Mouse (Mus musculus) lung, embryonic 14.5 days (tissue): Measurements from ENCODE around the gene Hormad2. TPM values are rescaled to one million over a fixed set of nuclear protein-coding genes. Genes with fewer than 3 reads are reported as not detected.

Experiments used
- ATAC-seq: fragments of 200-750 bp; cut with Nextera tagmentation; 2 replicates; pipeline ENCODE4 v1.8.0; 2017; ENCODE audit warnings: mild to moderate bottlenecking, moderate TSS enrichment, moderate library complexity; ENCODE audit not compliant: insufficient read depth
- DNase-seq: peaks from one replicate; pipeline ENCODE4 v3.0.0-alpha.2; 2015
- H3K27ac ChIP-seq: fragments of 300-500 bp; sonication (generic); 2 replicates; pipeline ENCODE4 v1.5.1; 2014; ENCODE audit warnings: low read depth, mild to moderate bottlenecking, moderate library complexity
- H3K27me3 ChIP-seq: fragments of 300-500 bp; sonication (generic); 2 replicates; pipeline ENCODE4 v1.6.1; 2014; ENCODE audit warnings: low read length, control low read depth; ENCODE audit not compliant: insufficient read depth
- H3K36me3 ChIP-seq: fragments of 300-500 bp; sonication (generic); 2 replicates; pipeline ENCODE4 v1.6.1; 2014; ENCODE audit warnings: control low read depth; ENCODE audit not compliant: insufficient read depth
- H3K4me1 ChIP-seq: fragments of 300-500 bp; sonication (generic); 2 replicates; pipeline ENCODE4 v1.6.1; 2014; ENCODE audit warnings: antibody characterized with exemption, control low read depth; ENCODE audit not compliant: insufficient read depth
- H3K4me2 ChIP-seq: fragments of 300-500 bp; sonication (generic); 2 replicates; pipeline ENCODE4 v1.6.1; 2014; ENCODE audit warnings: mild to moderate bottlenecking
- H3K4me3 ChIP-seq: fragments of 300-500 bp; sonication (generic); 2 replicates; pipeline ENCODE4 v1.5.1; 2014; ENCODE audit warnings: low read depth, low read length
- H3K9ac ChIP-seq: fragments of 300-500 bp; sonication (generic); 2 replicates; pipeline ENCODE4 v1.6.1; 2014
- H3K9me3 ChIP-seq: fragments of 300-500 bp; sonication (generic); 2 replicates; pipeline ENCODE4 v1.6.1; 2016; ENCODE audit warnings: low read depth, low read length, control low read depth
- CTCF ChIP-seq: IDR thresholded peaks from 2 replicates; pipeline ENCODE4 v1.5.1; 2016; ENCODE audit warnings: antibody characterized with exemption, low read depth
- WGBS: fragments of 180-500 bp; shearing (Covaris S2); extraction: QIAGEN DNeasy Blood & Tissue Kit; methylation state at CpG from one replicate; pipeline ENCODE4 v1.1.7; 2014; 5-methylcytosine and 5-hydroxymethylcytosine counted together
- polyA plus RNA-seq: library from polyadenylated mRNA; unstranded; fragments of >200 nt; fragmentation: Nextera tagmentation; extraction: Ambion mirVana; gene quantifications from 2 replicates; pipeline ENCODE4 v1.2.1, GENCODE M21; 2014

Gene Hormad2
- polyA plus RNA-seq, 1 experiment from 2014 or later = 0.09 TPM

- no peak overlapping the region for H3K4me2 ChIP-seq
- no peak for DNase-seq
- no peak overlapping the region for H3K4me3 ChIP-seq
- no peaks in the 10 kb centered on the region for H3K4me1 ChIP-seq
- no peaks in the 10 kb centered on the region for H3K9me3 ChIP-seq
- no peak overlapping the region for H3K9ac ChIP-seq
- TF ChIP-seq CTCF = no peak
- peaks cover 28% of the 10 kb centered on the region for H3K36me3 ChIP-seq
- 80% methylated on average over 4 of the region's 4 CpGs for WGBS
- H3K27ac ChIP-seq = no peak overlapping the region
- H3K27me3 ChIP-seq = no peaks in the 10 kb centered on the region
- no peak for ATAC-seq
Measured at GRCm38 (mm10) chr11:4476184-4476697, 35.3 kb upstream of the Hormad2 start.

GRCm38 (mm10) chr11:4472464-4473179 lies 31.7 kb upstream of the Hormad2 start:
- ATAC-seq = no peak

GRCm38 (mm10) chr11:4471734-4472133 lies 30.8 kb upstream of the Hormad2 start:
- DNase-seq = no peak
- WGBS = 86% methylated on average over 5 of the region's 5 CpGs
- no peak overlapping the region for H3K4me2 ChIP-seq
- no peak overlapping the region for H3K9ac ChIP-seq
- no peak overlapping the region for H3K4me3 ChIP-seq
- TF ChIP-seq CTCF = no peak
- H3K36me3 ChIP-seq = no peaks in the 10 kb centered on the region
- no peaks in the 10 kb centered on the region for H3K27me3 ChIP-seq
- ATAC-seq = no peak
- H3K4me1 ChIP-seq = no peaks in the 10 kb centered on the region
- H3K27ac ChIP-seq = no peak overlapping the region
- no peaks in the 10 kb centered on the region for H3K9me3 ChIP-seq

More at GRCm38 (mm10) chr11:4472464-4473179, 31.7 kb upstream of the Hormad2 start:
- Histone ChIP-seq H3K36me3 (no peaks in the 10 kb centered on the region), H3K4me2 (no peak overlapping the region), H3K27me3 (no peaks in the 10 kb centered on the region), H3K4me1 (no peaks in the 10 kb centered on the region), H3K27ac (no peak overlapping the region), H3K9ac (no peak overlapping the region), H3K9me3 (no peaks in the 10 kb centered on the region), H3K4me3 (no peak overlapping the region)
- no peak for TF ChIP-seq CTCF
- no peak for DNase-seq
- 74% methylated on average over 7 of the region's 7 CpGs for WGBS

GRCm38 (mm10) chr11:4471251-4471650 lies 30.3 kb upstream of the Hormad2 start:
- no peak for DNase-seq
- no peak overlapping the region for H3K27ac ChIP-seq
- TF ChIP-seq CTCF = no peak
- no peak overlapping the region for H3K4me3 ChIP-seq
- H3K27me3 ChIP-seq = no peaks in the 10 kb centered on the region
- no peak overlapping the region for H3K4me2 ChIP-seq
- no peaks in the 10 kb centered on the region for H3K36me3 ChIP-seq
- H3K9me3 ChIP-seq = no peaks in the 10 kb centered on the region
- no peaks in the 10 kb centered on the region for H3K4me1 ChIP-seq
- no peak for ATAC-seq
- H3K9ac ChIP-seq = no peak overlapping the region

- DNase-seq (no peak), ATAC-seq (no peak)
- Histone ChIP-seq H3K4me2 (no peak overlapping the region), H3K27ac (no peak overlapping the region), H3K9me3 (no peaks in the 10 kb centered on the region), H3K36me3 (no peaks in the 10 kb centered on the region), H3K4me3 (no peak overlapping the region), H3K9ac (no peak overlapping the region), H3K27me3 (no peaks in the 10 kb centered on the region), H3K4me1 (no peaks in the 10 kb centered on the region)
- 57% methylated on average over 5 of the region's 5 CpGs for WGBS
- no peak for TF ChIP-seq CTCF
Measured at GRCm38 (mm10) chr11:4469091-4469490, 28.2 kb upstream of the Hormad2 start.

GRCm38 (mm10) chr11:4467436-4467835 lies 26.5 kb upstream of the Hormad2 start:
- H3K9me3 ChIP-seq = no peaks in the 10 kb centered on the region
- H3K27me3 ChIP-seq = no peaks in the 10 kb centered on the region
- no peaks in the 10 kb centered on the region for H3K36me3 ChIP-seq
- H3K4me1 ChIP-seq = no peaks in the 10 kb centered on the region
- WGBS = 100% methylated on average over 1 of the region's 1 CpGs
- no peak for TF ChIP-seq CTCF
- H3K27ac ChIP-seq = no peak overlapping the region
- ATAC-seq = no peak
- no peak overlapping the region for H3K9ac ChIP-seq
- no peak overlapping the region for H3K4me3 ChIP-seq
- H3K4me2 ChIP-seq = no peak overlapping the region
- DNase-seq = no peak

- no peak for TF ChIP-seq CTCF
- Histone ChIP-seq H3K4me2 (no peak overlapping the region), H3K9ac (no peak overlapping the region), H3K4me1 (no peaks in the 10 kb centered on the region), H3K27ac (no peak overlapping the region), H3K36me3 (no peaks in the 10 kb centered on the region), H3K9me3 (no peaks in the 10 kb centered on the region), H3K4me3 (no peak overlapping the region), H3K27me3 (no peaks in the 10 kb centered on the region)
- WGBS = 57% methylated on average over 4 of the region's 4 CpGs
- peak; percentile 30 for DNase-seq
- no peak for ATAC-seq
Measured at GRCm38 (mm10) chr11:4466191-4466590, 25.3 kb upstream of the Hormad2 start.
